Mouse (Mus musculus) CH12.LX (cell line): Measurements from ENCODE around the gene Cacfd1. TPM values are rescaled to one million over a fixed set of nuclear protein-coding genes. Genes with fewer than 3 reads are reported as not detected.

Source experiments
- DNase-seq: peaks from one replicate; pipeline ENCODE4 v3.0.0-alpha.2; 2013; ENCODE audit errors: extremely low read depth
- H3K27ac ChIP-seq: 2 replicates; pipeline ENCODE4 v1.5.1; 2012; ENCODE audit warnings: low read depth, mild to moderate bottlenecking, control low read depth, moderate library complexity; ENCODE audit not compliant: insufficient read depth
- H3K27me3 ChIP-seq: replicated peaks from 2 replicates; pipeline ENCODE3; 2012; ENCODE audit warnings: inconsistent platforms
- H3K36me3 ChIP-seq, 2 experiments: replicated peaks in 1 of 2; 2 replicates each; pipeline versions ENCODE3 to v1.6.1; 2012; ENCODE audit warnings: inconsistent platforms in 1 of 2, low read length in 1 of 2, mild to moderate bottlenecking in 1 of 2, mixed read lengths in 1 of 2, moderate library complexity in 1 of 2; ENCODE audit not compliant: control insufficient read depth in 1 of 2, insufficient read depth in 1 of 2
- H3K4me1 ChIP-seq, 2 experiments: 2 replicates each; pipeline ENCODE4 v1.6.1; 2012; ENCODE audit warnings: inconsistent platforms in 1 of 2, moderate library complexity in 1 of 2; ENCODE audit not compliant: insufficient read depth in 2 of 2, control insufficient read depth in 1 of 2
- H3K4me2 ChIP-seq: 2 replicates; pipeline ENCODE4 v1.6.1; 2012; ENCODE audit warnings: low read depth, mild to moderate bottlenecking, control low read depth; ENCODE audit not compliant: poor library complexity, insufficient read depth, severe bottlenecking
- H3K4me3 ChIP-seq, 3 experiments: fragments of 150-350 bp in 1 of 3; sonication (generic) in 1 of 3; replicated peaks in 1 of 3; 2 replicates each; pipeline versions ENCODE3 to v1.5.1; 2011 to 2012; ENCODE audit warnings: low read depth in 2 of 3, low read length in 2 of 3, mild to moderate bottlenecking in 2 of 3, moderate library complexity in 2 of 3, control low read depth in 1 of 3, improper control_type of control experiment in 1 of 3, inconsistent platforms in 1 of 3, mixed read lengths in 1 of 3; ENCODE audit not compliant: poor library complexity in 1 of 3
- H3K79me2 ChIP-seq: replicated peaks from 2 replicates; pipeline ENCODE4 v1.6.1; 2012; ENCODE audit warnings: mild to moderate bottlenecking, moderate library complexity; ENCODE audit not compliant: control insufficient read depth, poor library complexity, insufficient read depth, severe bottlenecking; ENCODE audit errors: extremely low read depth
- H3K9ac ChIP-seq: 2 replicates; pipeline ENCODE4 v1.6.1; 2012; ENCODE audit warnings: low read depth, mild to moderate bottlenecking, control low read depth, moderate library complexity; ENCODE audit not compliant: insufficient read depth
- H3K9me3 ChIP-seq: replicated peaks from 2 replicates; pipeline ENCODE3; 2012; ENCODE audit warnings: low read length, inconsistent platforms, mixed read lengths
- E2F4 ChIP-seq: IDR thresholded peaks from 2 replicates; pipeline ENCODE4 v1.6.1; 2011; ENCODE audit warnings: low read depth, low read length, improper control_type of control experiment; ENCODE audit not compliant: insufficient replicate concordance
- ELF1 ChIP-seq: IDR thresholded peaks from 2 replicates; pipeline ENCODE4 v1.6.1; 2014; ENCODE audit warnings: low read depth, mild to moderate bottlenecking, inconsistent platforms, low read length, improper control_type of control experiment
- ETS1 ChIP-seq: conservative IDR thresholded peaks from 2 replicates; pipeline ENCODE4 v1.6.1; 2012; ENCODE audit warnings: low read depth, mild to moderate bottlenecking, inconsistent platforms, low read length, improper control_type of control experiment, moderate library complexity
- GABPA ChIP-seq: IDR thresholded peaks from 2 replicates; pipeline ENCODE4 v1.6.1; 2012; ENCODE audit warnings: low read depth, low read length, improper control_type of control experiment, inconsistent platforms; ENCODE audit not compliant: insufficient replicate concordance
- HCFC1 ChIP-seq: IDR thresholded peaks from 2 replicates; pipeline ENCODE4 v1.6.1; 2012; ENCODE audit warnings: low read depth, mild to moderate bottlenecking, inconsistent platforms, low read length, improper control_type of control experiment
- IRF4 ChIP-seq: IDR thresholded peaks from 2 replicates; pipeline ENCODE4 v1.6.1; 2014; ENCODE audit warnings: low read depth, mild to moderate bottlenecking, inconsistent platforms, low read length, improper control_type of control experiment
- JUND ChIP-seq: conservative IDR thresholded peaks from 2 replicates; pipeline ENCODE4 v1.6.1; 2011; ENCODE audit warnings: low read depth, low read length, improper control_type of control experiment
- KAT2A ChIP-seq: IDR thresholded peaks from 2 replicates; pipeline ENCODE4 v1.6.1; 2012; ENCODE audit warnings: low read length, improper control_type of control experiment, inconsistent platforms; ENCODE audit not compliant: insufficient replicate concordance
- MAZ ChIP-seq: IDR thresholded peaks from 2 replicates; pipeline ENCODE4 v1.6.1; 2012; ENCODE audit warnings: low read depth, mild to moderate bottlenecking, inconsistent platforms, low read length, improper control_type of control experiment, moderate library complexity
- MEF2A ChIP-seq: IDR thresholded peaks from 2 replicates; pipeline ENCODE4 v1.6.1; 2014; ENCODE audit warnings: low read depth, mild to moderate bottlenecking, inconsistent platforms, low read length, improper control_type of control experiment, borderline replicate concordance
- MXI1 ChIP-seq: IDR thresholded peaks from 2 replicates; pipeline ENCODE4 v1.6.1; 2011; ENCODE audit warnings: mild to moderate bottlenecking, low read depth, low read length, improper control_type of control experiment
- NELFE ChIP-seq: IDR thresholded peaks from 2 replicates; pipeline ENCODE4 v1.6.1; 2011; ENCODE audit warnings: low read depth, low read length, improper control_type of control experiment
- NRF1 ChIP-seq: IDR thresholded peaks from 2 replicates; pipeline ENCODE4 v1.6.1; 2014; ENCODE audit warnings: low read depth, mild to moderate bottlenecking, inconsistent platforms, low read length, improper control_type of control experiment, moderate library complexity
- PAX5 ChIP-seq: IDR thresholded peaks from 2 replicates; pipeline ENCODE4 v1.6.1; 2012; ENCODE audit warnings: low read length, inconsistent platforms, mixed read lengths
- POLR2A ChIP-seq: IDR thresholded peaks from 2 replicates; pipeline ENCODE4 v1.6.1; 2011; ENCODE audit warnings: low read depth, mild to moderate bottlenecking, improper control_type of control experiment, low read length
- POLR2AphosphoS2 ChIP-seq: IDR thresholded peaks from 2 replicates; pipeline ENCODE4 v1.6.1; 2011; ENCODE audit warnings: low read depth, low read length, improper control_type of control experiment
- SIN3A ChIP-seq: IDR thresholded peaks from 2 replicates; pipeline ENCODE4 v1.6.1; 2012; ENCODE audit warnings: low read length, improper control_type of control experiment, inconsistent platforms
- TBP ChIP-seq: conservative IDR thresholded peaks from 2 replicates; pipeline ENCODE4 v1.6.1; 2011; ENCODE audit warnings: low read depth, low read length, improper control_type of control experiment
- TCF12 ChIP-seq: IDR thresholded peaks from 2 replicates; pipeline ENCODE4 v1.6.1; 2014; ENCODE audit warnings: low read depth, mild to moderate bottlenecking, inconsistent platforms, low read length, improper control_type of control experiment
- UBTF ChIP-seq: IDR thresholded peaks from 2 replicates; pipeline ENCODE4 v1.6.1; 2012; ENCODE audit warnings: low read depth, mild to moderate bottlenecking, inconsistent platforms, low read length, improper control_type of control experiment, moderate library complexity
- USF2 ChIP-seq: conservative IDR thresholded peaks from 2 replicates; pipeline ENCODE4 v1.6.1; 2011; ENCODE audit warnings: low read depth, low read length, improper control_type of control experiment
- ZMIZ1 ChIP-seq: IDR thresholded peaks from 2 replicates; pipeline ENCODE4 v1.6.1; 2012; ENCODE audit warnings: low read depth, mild to moderate bottlenecking, inconsistent platforms, low read length, improper control_type of control experiment
- dilution Hi-C: fragments of 300-500 bp; cut with MboI; formaldehyde crosslinking; loops from 2 replicates; pipeline ENCODE4 v1.14.3; 2020; ENCODE audit warnings: low sequenced_read_pairs; ENCODE audit not compliant: extremely low pct_unique_long_range_greater_than_20kb, extremely low pct_ligation_motif_present
- in situ Hi-C: fragments of 300-500 bp; cut with MboI; formaldehyde crosslinking; loops from 3 replicates; pipeline ENCODE4 v1.14.3; 2019; ENCODE audit warnings: low sequenced_read_pairs, low pct_ligation_motif_present, low pct_unique_long_range_greater_than_20kb, mixed read lengths
- polyA plus RNA-seq: library from polyadenylated mRNA; unstranded; fragments of >175 nt; gene quantifications from 2 replicates; pipeline ENCODE4 v1.2.1, GENCODE M21; 2012; ENCODE audit warnings: low read depth; ENCODE audit not compliant: insufficient read length
- total RNA-seq, 2 experiments: library from RNA; depleted of rRNA; stranded (reverse); fragments of 300-350 nt in 1 of 2; fragments of >200 nt in 1 of 2; gene quantifications; 2 replicates each; pipeline ENCODE4 v1.2.3; 2012 to 2014

The Cacfd1 gene
- total and polyA plus RNA-seq, 3 experiments = 6.4 to 20.2 (median 10.3) TPM

DNA sequence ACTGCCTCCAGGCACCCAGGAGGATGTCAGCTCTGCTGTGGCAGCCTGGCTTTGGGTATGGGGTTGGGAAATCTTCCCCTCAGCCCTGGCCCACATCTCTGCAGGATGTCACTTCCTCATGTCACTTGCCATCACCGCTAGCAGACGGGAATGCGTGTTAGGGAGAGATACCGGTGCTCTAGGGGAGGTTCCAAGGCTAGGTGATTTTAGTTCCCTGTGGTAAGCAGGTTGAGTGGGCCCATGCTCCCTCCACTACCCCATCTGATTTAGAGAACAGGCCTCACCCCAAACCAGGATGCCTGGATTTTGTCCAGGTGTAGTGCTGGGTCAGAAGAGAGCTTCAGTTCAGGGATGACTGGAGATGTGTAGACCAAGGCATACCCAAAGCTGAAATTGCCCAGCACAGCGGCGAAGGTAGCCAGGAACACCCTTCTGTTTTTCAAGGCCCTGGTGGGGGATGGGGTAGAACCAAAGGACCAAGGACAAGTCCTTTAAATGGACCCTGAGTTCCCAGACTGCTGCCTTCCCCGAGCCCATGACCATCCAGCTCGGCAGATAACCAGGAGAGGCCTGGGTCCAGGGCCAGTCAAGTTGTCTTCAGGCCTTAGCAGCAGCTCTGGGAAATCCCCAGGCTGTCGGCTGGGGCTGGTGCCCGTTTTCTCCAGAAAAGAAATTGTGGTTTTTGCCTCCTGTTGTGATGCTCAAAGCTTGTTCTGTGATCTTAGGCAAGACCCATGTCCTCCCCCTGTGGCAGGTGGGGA, 17.3 kb downstream of the Cacfd1 start:
- Histone ChIP-seq H3K4me2 (peak overlapping the region; percentile 53), H3K9ac (peak overlapping the region; percentile 72), H3K79me2 (peaks cover 4% of the 10 kb centered on the region; the same call in 1 of the 2 replicates), H3K27me3 (no peaks in the 10 kb centered on the region), H3K4me1 (peaks cover 25 to 63% of the 10 kb centered on the region in 2 experiments), H3K36me3 (peaks cover 27 to 35% of the 10 kb centered on the region in 2 experiments), H3K27ac (peak overlapping the region; percentile 73), H3K4me3 (peak overlapping the region; percentile 72 to 74 (median 73)), H3K9me3 (no peaks in the 10 kb centered on the region)
- dilution Hi-C loops (no loop called here), in situ Hi-C loops (no loop called here)
- TF ChIP-seq ZMIZ1 (no peak), ELF1 (0 out of 2 replicates have a peak, but pooled peaks have one; percentile 1), E2F4 (no peak), TBP (no peak), NRF1 (no peak), NELFE (no peak), POLR2AphosphoS2 (no peak), HCFC1 (no peak; the same call in 1 of the 2 replicates), ETS1 (no peak), MEF2A (0 out of 2 replicates have a peak, but pooled peaks have one; percentile 12), SIN3A (peak; percentile 18; the same call in 1 of the 2 replicates), PAX5 (no peak), IRF4 (no peak), USF2 (no peak), MAZ (no peak), POLR2A (no peak), MXI1 (peak; percentile 32; the same call in 1 of the 2 replicates), JUND (no peak), GABPA (no peak), TCF12 (0 out of 2 replicates have a peak, but pooled peaks have one; percentile 7), UBTF (0 out of 2 replicates have a peak, but pooled peaks have one; percentile 31), KAT2A (no peak)
- DNase-seq = peak; percentile 34
